Mouse (Mus musculus) small intestine, adult 2 months (tissue): Measurements from ENCODE around the gene Stx8.

ENCODE experiments used
- CTCF ChIP-seq: fragments of 200-500 bp; IDR thresholded peaks from 2 replicates; pipeline ENCODE4 v1.5.1; 2012; ENCODE audit warnings: low read depth, mild to moderate bottlenecking, control low read depth, inconsistent platforms, low read length, moderate library complexity, mixed read lengths; ENCODE audit not compliant: insufficient replicate concordance, insufficient read length; ENCODE audit errors: extremely low read depth
- POLR2A ChIP-seq: fragments of 200-500 bp; IDR thresholded peaks from 2 replicates; pipeline ENCODE4 v1.6.1; 2012; ENCODE audit warnings: low read depth, mild to moderate bottlenecking, control low read depth, inconsistent platforms, low read length, moderate library complexity

GRCm38 (mm10) chr11:68046916-68047315, 80.9 kb downstream of the Stx8 start:
- TF ChIP-seq CTCF (peak; percentile 33; the same call in 1 of the 2 replicates), POLR2A (no peak)
